Mouse (Mus musculus) erythroblast, embryonic 14.5 days (primary cell): ENCODE data around the gene Kcna10.

ENCODE experiments used
- GATA1 ChIP-seq: IDR thresholded peaks from 2 replicates; pipeline ENCODE4 v1.6.1; 2012; ENCODE audit warnings: low read length, inconsistent platforms, mixed read lengths
- TAL1 ChIP-seq: IDR thresholded peaks from 3 replicates; pipeline ENCODE4 v1.6.1; 2012; ENCODE audit warnings: low read length, inconsistent platforms, mixed read lengths

DNA sequence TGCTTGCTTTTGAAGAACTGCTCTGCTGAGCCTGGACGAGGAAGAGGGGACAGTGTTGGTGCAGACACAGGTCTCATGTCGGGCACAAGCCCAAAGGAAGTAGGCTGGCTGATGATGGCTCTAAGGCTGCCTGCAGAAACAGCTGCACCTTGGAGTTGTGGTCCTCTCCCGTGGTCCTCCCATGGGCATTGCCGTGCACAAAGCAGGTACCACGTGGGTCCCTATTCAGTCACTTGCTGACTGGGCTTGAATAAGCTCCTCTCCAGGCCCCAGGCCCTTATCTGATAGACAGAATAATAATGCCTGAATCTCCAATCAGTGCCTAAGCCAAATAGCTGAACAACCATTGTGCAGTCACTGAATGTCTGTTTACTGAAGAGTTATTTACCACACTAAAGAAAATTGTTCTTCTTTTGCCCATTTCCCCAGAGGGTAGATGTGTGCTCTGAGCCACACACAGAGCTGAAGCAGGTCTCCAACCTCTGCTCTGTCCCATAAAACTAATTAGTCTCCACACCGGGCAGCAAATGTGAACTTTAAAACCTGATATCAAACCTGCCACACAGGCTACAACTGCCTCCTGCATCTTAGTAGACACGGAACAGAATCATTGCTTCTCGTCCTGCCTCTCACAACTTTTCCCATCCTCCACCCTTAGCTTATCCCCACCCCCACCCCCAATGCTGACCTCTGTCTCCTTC, 33.7 kb downstream of the Kcna10 start:
- TF ChIP-seq TAL1 (no peak), GATA1 (no peak)
